Mouse (Mus musculus) CD4-positive, CD25-positive, alpha-beta regulatory T cell (primary cell): Measurements from ENCODE around the gene Gm21905. TPM values are rescaled to one million over a fixed set of nuclear protein-coding genes. Genes with fewer than 3 reads are reported as not detected.

Experiments
- polyA plus RNA-seq: library from polyadenylated mRNA; unstranded; fragments of 100-300 nt; shearing (Covaris generic); gene quantifications from one replicate; pipeline ENCODE4 v1.2.1, GENCODE M21; 2017

The Gm21905 gene
- polyA plus RNA-seq: not detected

GRCm38 (mm10) chr5:67946321-67946720 is at the start of gene Gm21905:
Gene Gm21905 (minus strand): TSS chr5:67946421.

DNA sequence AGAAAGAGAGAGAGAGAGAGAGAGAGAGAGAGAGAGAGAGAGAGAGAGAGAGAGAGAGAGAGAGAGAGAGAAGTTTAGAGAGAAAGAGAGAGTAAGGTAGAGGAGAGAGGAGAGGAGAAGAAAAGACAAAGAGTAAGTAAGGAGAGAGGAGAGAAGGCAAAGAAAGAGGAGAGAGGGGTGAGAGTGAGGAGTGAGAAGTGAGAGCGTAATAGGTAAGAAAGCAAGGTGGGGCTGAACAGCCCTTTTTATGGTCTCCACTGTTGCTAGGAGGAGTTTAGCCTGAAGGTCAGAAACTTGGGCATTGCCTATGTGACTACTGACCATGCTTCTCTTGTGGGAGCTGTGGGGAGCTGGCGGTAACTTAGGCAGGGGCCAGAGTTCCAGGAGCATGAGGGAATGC is 4.9 kb downstream of the Gm21905 start, which contains the start of gene Gm5108:
TSS of gene Gm5108 (plus strand) at position 301 of the 400 bp plus-strand sequence.

Other genes starting within 250 kb of the Gm21905 start
- gene Atp8a1, start 99.0 kb downstream of the Gm21905 start, polyA plus RNA-seq: 37.5 TPM
- gene Gm5108, start 4.8 kb downstream of the Gm21905 start, polyA plus RNA-seq: not detected
- not detected for gene Grxcr1, start 85.4 kb upstream of the Gm21905 start, polyA plus RNA-seq